Mouse (Mus musculus): ENCODE results near the gene Wdr82. TPM values are rescaled to one million over a fixed set of nuclear protein-coding genes. Genes with fewer than 3 reads are reported as not detected.

Wdr82 gene
- total RNA-seq, 2 experiments from 2014 or later: 134 TPM

- H3K4me3 ChIP-seq: no peak overlapping the region; the same call in 1 of the 2 replicates
- no peak for DNase-seq (ENCODE audit: low spot score in 2 of 2)
- no peak for TF ChIP-seq CTCF (conservative IDR thresholded peaks at IDR 0.05)
- peak overlapping the region; percentile 51; the same call in 1 of the 2 replicates for H3K27ac ChIP-seq
These were observed 35.1 kb downstream of the Wdr82 start for GRCm38 (mm10) chr9:106205713-106206290.

GRCm38 (mm10) chr9:106206515-106206914, 35.8 kb downstream of the Wdr82 start:
- TF ChIP-seq CTCF (conservative IDR thresholded peaks at IDR 0.05): no peak
- no peak overlapping the region for H3K4me3 ChIP-seq
- DNase-seq (ENCODE audit: low spot score in 2 of 2): no peak
- peak overlapping the region; percentile 51; the same call in 1 of the 2 replicates for H3K27ac ChIP-seq

GRCm38 (mm10) chr9:106208181-106208580, 37.5 kb downstream of the Wdr82 start:
- no peak for DNase-seq (ENCODE audit: low spot score in 2 of 2)
- TF ChIP-seq CTCF (conservative IDR thresholded peaks at IDR 0.05): no peak
- Histone ChIP-seq H3K4me3 (no peak overlapping the region), H3K27ac (no peak overlapping the region)

GRCm38 (mm10) chr9:106209954-106210353, 39.2 kb downstream of the Wdr82 start:
- no peak for DNase-seq (ENCODE audit: low spot score in 2 of 2)
- no peak for TF ChIP-seq CTCF (conservative IDR thresholded peaks at IDR 0.05)
- peak overlapping the region; percentile 53; the same call in 1 of the 2 replicates for H3K27ac ChIP-seq
- H3K4me3 ChIP-seq: no peak overlapping the region

GRCm38 (mm10) chr9:106210853-106211609, 40.3 kb downstream of the Wdr82 start:
- DNase-seq (ENCODE audit: low spot score in 2 of 2): no peak
- Histone ChIP-seq H3K4me3 (no peak overlapping the region; the same call in 1 of the 2 replicates), H3K27ac (peak overlapping the region; percentile 83)
- no peak for TF ChIP-seq CTCF (conservative IDR thresholded peaks at IDR 0.05)

GRCm38 (mm10) chr9:106211680-106212593, 41.2 kb downstream of the Wdr82 start:
- peak overlapping the region; percentile 83 for H3K27ac ChIP-seq
- H3K4me3 ChIP-seq: peak overlapping the region; percentile 37
- peak; percentile 80 to 85 for DNase-seq (ENCODE audit: low spot score in 2 of 2)
- peak; percentile 100 for TF ChIP-seq CTCF (conservative IDR thresholded peaks at IDR 0.05)

GRCm38 (mm10) chr9:106212594-106212981, 41.9 kb downstream of the Wdr82 start:
- no peak for DNase-seq (ENCODE audit: low spot score in 2 of 2)
- H3K4me3 ChIP-seq: no peak overlapping the region
- TF ChIP-seq CTCF (conservative IDR thresholded peaks at IDR 0.05): no peak
- H3K27ac ChIP-seq: no peak overlapping the region; the same call in 1 of the 2 replicates

GRCm38 (mm10) chr9:106215341-106216125, 44.8 kb downstream of the Wdr82 start:
- no peak overlapping the region for H3K4me3 ChIP-seq
- no peak overlapping the region for H3K27ac ChIP-seq
- TF ChIP-seq CTCF (conservative IDR thresholded peaks at IDR 0.05): peak; percentile 62
- DNase-seq (ENCODE audit: low spot score in 2 of 2): no peak

- Histone ChIP-seq H3K4me3 (no peak overlapping the region), H3K27ac (no peak overlapping the region)
- no peak for TF ChIP-seq CTCF (conservative IDR thresholded peaks at IDR 0.05)
- no peak for DNase-seq (ENCODE audit: low spot score in 2 of 2)
These were observed 46.2 kb downstream of the Wdr82 start for GRCm38 (mm10) chr9:106216971-106217370.

GRCm38 (mm10) chr9:106220894-106221523, 50.3 kb downstream of the Wdr82 start:
- no peak for DNase-seq (ENCODE audit: low spot score in 2 of 2)
- no peak for TF ChIP-seq CTCF (conservative IDR thresholded peaks at IDR 0.05)
- no peak overlapping the region for H3K27ac ChIP-seq
- no peak overlapping the region for H3K4me3 ChIP-seq

- no peak for TF ChIP-seq CTCF (conservative IDR thresholded peaks at IDR 0.05)
These were observed 51.6 kb downstream of the Wdr82 start, which contains the start of gene Tlr9 for GRCm38 (mm10) chr9:106222261-106222851. Gene Tlr9 (plus strand): TSS chr9:106222598.

More at GRCm38 (mm10) chr9:106222261-106222851, 51.6 kb downstream of the Wdr82 start, which contains the start of gene Tlr9:
- Histone ChIP-seq H3K4me3 (no peak within 1 kb of the TSS), H3K27ac (no peak within 1 kb of the TSS; the same call in 1 of the 2 replicates)
- no peak for DNase-seq (ENCODE audit: low spot score in 2 of 2)

All from layer of hippocampus, adult 2 months (tissue).